Mouse (Mus musculus): Measurements from ENCODE around the gene Trip10. TPM values are rescaled to one million over a fixed set of nuclear protein-coding genes. Genes with fewer than 3 reads are reported as not detected.

The Trip10 gene
- polyA plus RNA-seq, 1 experiment from 2014 or later = 27.2 TPM

GRCm38 (mm10) chr17:57219167-57219883 lies 29.9 kb upstream of the Trip10 start:
- 23% methylated on average over 11 of the region's 11 CpGs for WGBS
- H3K4me1 ChIP-seq (ENCODE audit: control insufficient read depth, insufficient read depth, low read length) = no peaks in the 10 kb centered on the region
- ATAC-seq (replicated peaks; ENCODE audit: insufficient number of reproducible peaks, low FRiP score, low TSS enrichment, low read depth) = no peak
- H3K36me3 ChIP-seq (replicated peaks; ENCODE audit: control insufficient read depth, insufficient read depth, low read depth, low read length) = no peaks in the 10 kb centered on the region
- H3K27me3 ChIP-seq (ENCODE audit: control insufficient read depth, insufficient read depth, low read length) = no peaks in the 10 kb centered on the region
- DNase-seq (ENCODE audit: low spot score) = peak; percentile 56
- H3K4me2 ChIP-seq (ENCODE audit: low read depth, low read length) = no peak overlapping the region
- no peaks in the 10 kb centered on the region for H3K9me3 ChIP-seq (replicated peaks; ENCODE audit: control insufficient read depth, low read length)
- H3K4me3 ChIP-seq (ENCODE audit: low read depth, low read length) = no peak overlapping the region
- H3K27ac ChIP-seq (replicated peaks; ENCODE audit: low read depth, low read length) = no peak overlapping the region
- H3K9ac ChIP-seq (replicated peaks; ENCODE audit: low read length) = no peak overlapping the region

- H3K27ac ChIP-seq (replicated peaks; ENCODE audit: low read depth, low read length) = no peak overlapping the region
- ATAC-seq (replicated peaks; ENCODE audit: insufficient number of reproducible peaks, low FRiP score, low TSS enrichment, low read depth) (no peak), DNase-seq (ENCODE audit: low spot score) (peak; percentile 32)
- H3K4me1 ChIP-seq (ENCODE audit: control insufficient read depth, insufficient read depth, low read length) = no peaks in the 10 kb centered on the region
- no peaks in the 10 kb centered on the region for H3K36me3 ChIP-seq (replicated peaks; ENCODE audit: control insufficient read depth, insufficient read depth, low read depth, low read length)
- H3K9me3 ChIP-seq (replicated peaks; ENCODE audit: control insufficient read depth, low read length) = no peaks in the 10 kb centered on the region
- no peak overlapping the region for H3K4me3 ChIP-seq (ENCODE audit: low read depth, low read length)
- 23% methylated on average over 3 of the region's 3 CpGs for WGBS
- no peaks in the 10 kb centered on the region for H3K27me3 ChIP-seq (ENCODE audit: control insufficient read depth, insufficient read depth, low read length)
- H3K4me2 ChIP-seq (ENCODE audit: low read depth, low read length) = no peak overlapping the region
- H3K9ac ChIP-seq (replicated peaks; ENCODE audit: low read length) = no peak overlapping the region
Observed at GRCm38 (mm10) chr17:57219884-57220207, 29.4 kb upstream of the Trip10 start.

- Histone ChIP-seq H3K9me3 (replicated peaks; ENCODE audit: control insufficient read depth, low read length) (no peaks in the 10 kb centered on the region), H3K27ac (replicated peaks; ENCODE audit: low read depth, low read length) (no peak overlapping the region), H3K4me3 (ENCODE audit: low read depth, low read length) (no peak overlapping the region), H3K27me3 (ENCODE audit: control insufficient read depth, insufficient read depth, low read length) (no peaks in the 10 kb centered on the region), H3K9ac (replicated peaks; ENCODE audit: low read length) (no peak overlapping the region), H3K36me3 (replicated peaks; ENCODE audit: control insufficient read depth, insufficient read depth, low read depth, low read length) (no peaks in the 10 kb centered on the region), H3K4me2 (ENCODE audit: low read depth, low read length) (no peak overlapping the region), H3K4me1 (ENCODE audit: control insufficient read depth, insufficient read depth, low read length) (no peaks in the 10 kb centered on the region)
- ATAC-seq (replicated peaks; ENCODE audit: insufficient number of reproducible peaks, low FRiP score, low TSS enrichment, low read depth) (no peak), DNase-seq (ENCODE audit: low spot score) (no peak)
- 64% methylated on average over 4 of the region's 4 CpGs for WGBS
Observed at GRCm38 (mm10) chr17:57221911-57222310, 27.3 kb upstream of the Trip10 start.

- ATAC-seq (replicated peaks; ENCODE audit: insufficient number of reproducible peaks, low FRiP score, low TSS enrichment, low read depth) = no peak
- Histone ChIP-seq H3K27ac (replicated peaks; ENCODE audit: low read depth, low read length) (no peak overlapping the region), H3K4me1 (ENCODE audit: control insufficient read depth, insufficient read depth, low read length) (no peaks in the 10 kb centered on the region)
Observed at GRCm38 (mm10) chr17:57223313-57223712, 25.9 kb upstream of the Trip10 start.

GRCm38 (mm10) chr17:57227468-57227867 lies 21.8 kb upstream of the Trip10 start:
- H3K27ac ChIP-seq (replicated peaks; ENCODE audit: low read depth, low read length) = no peak overlapping the region
- no peak overlapping the region for H3K9ac ChIP-seq (replicated peaks; ENCODE audit: low read length)
- H3K36me3 ChIP-seq (replicated peaks; ENCODE audit: control insufficient read depth, insufficient read depth, low read depth, low read length) = no peaks in the 10 kb centered on the region
- 88% methylated on average over 2 of the region's 2 CpGs for WGBS
- DNase-seq (ENCODE audit: low spot score) (no peak), ATAC-seq (replicated peaks; ENCODE audit: insufficient number of reproducible peaks, low FRiP score, low TSS enrichment, low read depth) (no peak)
- no peak overlapping the region for H3K4me3 ChIP-seq (ENCODE audit: low read depth, low read length)
- H3K27me3 ChIP-seq (ENCODE audit: control insufficient read depth, insufficient read depth, low read length) = no peaks in the 10 kb centered on the region
- no peak overlapping the region for H3K4me2 ChIP-seq (ENCODE audit: low read depth, low read length)
- no peaks in the 10 kb centered on the region for H3K4me1 ChIP-seq (ENCODE audit: control insufficient read depth, insufficient read depth, low read length)
- no peaks in the 10 kb centered on the region for H3K9me3 ChIP-seq (replicated peaks; ENCODE audit: control insufficient read depth, low read length)

More at GRCm38 (mm10) chr17:57223313-57223712, 25.9 kb upstream of the Trip10 start:
- Histone ChIP-seq H3K27me3 (ENCODE audit: control insufficient read depth, insufficient read depth, low read length) (no peaks in the 10 kb centered on the region), H3K9me3 (replicated peaks; ENCODE audit: control insufficient read depth, low read length) (no peaks in the 10 kb centered on the region), H3K9ac (replicated peaks; ENCODE audit: low read length) (no peak overlapping the region), H3K4me3 (ENCODE audit: low read depth, low read length) (no peak overlapping the region), H3K4me2 (ENCODE audit: low read depth, low read length) (no peak overlapping the region), H3K36me3 (replicated peaks; ENCODE audit: control insufficient read depth, insufficient read depth, low read depth, low read length) (no peaks in the 10 kb centered on the region)
- WGBS = 84% methylated on average over 9 of the region's 9 CpGs
- no peak for DNase-seq (ENCODE audit: low spot score)

GRCm38 (mm10) chr17:57228014-57228413 lies 21.2 kb upstream of the Trip10 start, which contains the start of gene C3:
Gene C3 (minus strand): TSS chr17:57228136.
- DNase-seq (ENCODE audit: low spot score) (no peak), ATAC-seq (replicated peaks; ENCODE audit: insufficient number of reproducible peaks, low FRiP score, low TSS enrichment, low read depth) (no peak)
- WGBS = 82% methylated on average over 3 of the region's 3 CpGs
- H3K27ac ChIP-seq (replicated peaks; ENCODE audit: low read depth, low read length) = no peak within 1 kb of the TSS
- no peaks in the 10 kb centered on the region for H3K4me1 ChIP-seq (ENCODE audit: control insufficient read depth, insufficient read depth, low read length)
- no peaks in the 10 kb centered on the region for H3K36me3 ChIP-seq (replicated peaks; ENCODE audit: control insufficient read depth, insufficient read depth, low read depth, low read length)
- no peak within 1 kb of the TSS for H3K4me2 ChIP-seq (ENCODE audit: low read depth, low read length)
- no peaks in the 10 kb centered on the region for H3K27me3 ChIP-seq (ENCODE audit: control insufficient read depth, insufficient read depth, low read length)
- no peak within 1 kb of the TSS for H3K4me3 ChIP-seq (ENCODE audit: low read depth, low read length)
- no peaks in the 10 kb centered on the region for H3K9me3 ChIP-seq (replicated peaks; ENCODE audit: control insufficient read depth, low read length)
- H3K9ac ChIP-seq (replicated peaks; ENCODE audit: low read length) = no peak within 1 kb of the TSS

GRCm38 (mm10) chr17:57228873-57229272 lies 20.4 kb upstream of the Trip10 start:
- H3K9me3 ChIP-seq (replicated peaks; ENCODE audit: control insufficient read depth, low read length) = no peaks in the 10 kb centered on the region
- H3K4me2 ChIP-seq (ENCODE audit: low read depth, low read length) = no peak overlapping the region
- 79% methylated on average over 3 of the region's 3 CpGs for WGBS
- ATAC-seq (replicated peaks; ENCODE audit: insufficient number of reproducible peaks, low FRiP score, low TSS enrichment, low read depth) (no peak), DNase-seq (ENCODE audit: low spot score) (no peak)
- no peak overlapping the region for H3K27ac ChIP-seq (replicated peaks; ENCODE audit: low read depth, low read length)
- H3K4me1 ChIP-seq (ENCODE audit: control insufficient read depth, insufficient read depth, low read length) = no peaks in the 10 kb centered on the region
- no peak overlapping the region for H3K9ac ChIP-seq (replicated peaks; ENCODE audit: low read length)
- H3K27me3 ChIP-seq (ENCODE audit: control insufficient read depth, insufficient read depth, low read length) = no peaks in the 10 kb centered on the region
- no peak overlapping the region for H3K4me3 ChIP-seq (ENCODE audit: low read depth, low read length)
- H3K36me3 ChIP-seq (replicated peaks; ENCODE audit: control insufficient read depth, insufficient read depth, low read depth, low read length) = no peaks in the 10 kb centered on the region

- DNase-seq (ENCODE audit: low spot score) (no peak), ATAC-seq (replicated peaks; ENCODE audit: insufficient number of reproducible peaks, low FRiP score, low TSS enrichment, low read depth) (no peak)
- H3K4me2 ChIP-seq (ENCODE audit: low read depth, low read length) = no peak overlapping the region
- no peak overlapping the region for H3K4me3 ChIP-seq (ENCODE audit: low read depth, low read length)
- H3K27me3 ChIP-seq (ENCODE audit: control insufficient read depth, insufficient read depth, low read length) = no peaks in the 10 kb centered on the region
- no peaks in the 10 kb centered on the region for H3K9me3 ChIP-seq (replicated peaks; ENCODE audit: control insufficient read depth, low read length)
- H3K27ac ChIP-seq (replicated peaks; ENCODE audit: low read depth, low read length) = no peak overlapping the region
- H3K9ac ChIP-seq (replicated peaks; ENCODE audit: low read length) = no peak overlapping the region
- H3K4me1 ChIP-seq (ENCODE audit: control insufficient read depth, insufficient read depth, low read length) = no peaks in the 10 kb centered on the region
- 83% methylated on average over 15 of the region's 15 CpGs for WGBS
- H3K36me3 ChIP-seq (replicated peaks; ENCODE audit: control insufficient read depth, insufficient read depth, low read depth, low read length) = no peaks in the 10 kb centered on the region
Observed at GRCm38 (mm10) chr17:57229851-57230727, 19.2 kb upstream of the Trip10 start.

Measured in embryonic facial prominence, embryonic 11.5 days (tissue).